Mouse (Mus musculus): Measurements from ENCODE around the gene Ep400.

DNA sequence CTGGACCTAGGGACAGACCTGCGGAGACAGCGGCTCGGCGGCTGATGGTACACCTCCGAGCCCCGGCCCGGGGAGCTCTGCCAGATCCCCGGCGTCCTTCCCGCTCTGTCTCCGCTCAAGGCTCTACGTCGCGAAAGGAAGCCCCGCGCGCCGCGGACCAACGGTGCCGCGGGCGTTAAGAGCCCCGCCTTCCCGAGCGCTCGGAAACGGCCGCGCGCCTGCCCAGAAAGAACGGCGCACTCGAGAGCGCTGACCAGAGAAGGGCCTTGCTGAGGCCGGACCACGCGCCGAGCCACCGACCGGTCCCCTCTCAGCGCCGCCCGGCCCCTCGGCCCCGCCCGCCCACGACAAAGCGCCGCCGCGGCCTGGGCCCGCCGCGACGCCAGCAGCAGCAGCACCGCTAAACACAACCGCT, 479 bp downstream of the Ep400 start:
- TF ChIP-seq CTCF (IDR thresholded peaks at IDR 0.05) (no peak), POLR2A (IDR thresholded peaks at IDR 0.05; ENCODE audit: insufficient read depth, low read depth, low read length) (no peak), EP300 (IDR thresholded peaks at IDR 0.05; ENCODE audit: insufficient read depth, low read depth, low read length) (no peak)

All from heart, adult 2 months (tissue).